Mouse (Mus musculus) liver, embryonic 11.5 days (tissue): ENCODE data around the gene Slc4a3. TPM values are rescaled to one million over a fixed set of nuclear protein-coding genes. Genes with fewer than 3 reads are reported as not detected.

Source experiments
- ATAC-seq: fragments of 200-750 bp; cut with Nextera tagmentation; replicated peaks from 2 replicates; pipeline ENCODE4 v1.8.0; 2017; ENCODE audit warnings: moderate number of reproducible peaks, mild to moderate bottlenecking, moderate TSS enrichment, moderate library complexity; ENCODE audit not compliant: low FRiP score
- DNase-seq: peaks from one replicate; pipeline ENCODE4 v3.0.0-alpha.2; 2017; ENCODE audit warnings: low spot score
- H3K27ac ChIP-seq: fragments of 300-500 bp; sonication (generic); 2 replicates; pipeline ENCODE4 v1.5.1; 2014; ENCODE audit warnings: mild to moderate bottlenecking, low read depth, low read length, control low read depth
- H3K27me3 ChIP-seq: fragments of 300-500 bp; sonication (generic); replicated peaks from 2 replicates; pipeline ENCODE4 v1.6.1; 2014; ENCODE audit warnings: low read length, mixed read lengths; ENCODE audit not compliant: control insufficient read depth, insufficient read depth
- H3K36me3 ChIP-seq: fragments of 300-500 bp; sonication (generic); 2 replicates; pipeline ENCODE4 v1.6.1; 2014; ENCODE audit warnings: mild to moderate bottlenecking, low read length, moderate library complexity, mixed read lengths; ENCODE audit not compliant: control insufficient read depth, insufficient read depth
- H3K4me1 ChIP-seq: fragments of 300-500 bp; sonication (generic); replicated peaks from 2 replicates; pipeline ENCODE4 v1.6.1; 2014; ENCODE audit warnings: low read length, mixed read lengths; ENCODE audit not compliant: control insufficient read depth, insufficient read depth
- H3K4me2 ChIP-seq: fragments of 300-500 bp; sonication (generic); 2 replicates; pipeline ENCODE4 v1.6.1; 2014; ENCODE audit warnings: mild to moderate bottlenecking, control low read depth, moderate library complexity
- H3K4me3 ChIP-seq: fragments of 300-500 bp; sonication (generic); 2 replicates; pipeline ENCODE4 v1.5.1; 2014; ENCODE audit warnings: low read depth, low read length, control low read depth
- H3K9ac ChIP-seq: fragments of 300-500 bp; sonication (generic); 2 replicates; pipeline ENCODE4 v1.6.1; 2014; ENCODE audit warnings: low read depth, low read length, control low read depth
- H3K9me3 ChIP-seq: fragments of 300-500 bp; sonication (generic); 2 replicates; pipeline ENCODE4 v1.6.1; 2016; ENCODE audit warnings: low read length, inconsistent platforms, mixed read lengths; ENCODE audit not compliant: control insufficient read depth
- WGBS: fragments of 180-500 bp; shearing (Covaris S2); extraction: QIAGEN DNeasy Blood & Tissue Kit; methylation state at CpG from one replicate; pipeline ENCODE4 v1.1.7; 2014; 5-methylcytosine and 5-hydroxymethylcytosine counted together
- polyA plus RNA-seq: library from polyadenylated mRNA; unstranded; fragments of >200 nt; fragmentation: Nextera tagmentation; extraction: Ambion mirVana; gene quantifications from 2 replicates; pipeline ENCODE4 v1.2.1, GENCODE M21; 2014

The Slc4a3 gene
- polyA plus RNA-seq, 1 experiment from 2014 or later, result 5.4 TPM

GRCm38 (mm10) chr1:75533325-75534252 is 12.5 kb upstream of the Slc4a3 start:
- Histone ChIP-seq H3K4me1 (no peaks in the 10 kb centered on the region), H3K4me3 (no peak overlapping the region), H3K4me2 (no peak overlapping the region), H3K27ac (no peak overlapping the region), H3K9me3 (no peaks in the 10 kb centered on the region), H3K9ac (no peak overlapping the region), H3K27me3 (no peaks in the 10 kb centered on the region), H3K36me3 (peaks cover 14% of the 10 kb centered on the region; the same call in 1 of the 2 replicates)
- ATAC-seq, result no peak
- no peak for DNase-seq
- WGBS, result 86% methylated on average over 19 of the region's 19 CpGs

DNA sequence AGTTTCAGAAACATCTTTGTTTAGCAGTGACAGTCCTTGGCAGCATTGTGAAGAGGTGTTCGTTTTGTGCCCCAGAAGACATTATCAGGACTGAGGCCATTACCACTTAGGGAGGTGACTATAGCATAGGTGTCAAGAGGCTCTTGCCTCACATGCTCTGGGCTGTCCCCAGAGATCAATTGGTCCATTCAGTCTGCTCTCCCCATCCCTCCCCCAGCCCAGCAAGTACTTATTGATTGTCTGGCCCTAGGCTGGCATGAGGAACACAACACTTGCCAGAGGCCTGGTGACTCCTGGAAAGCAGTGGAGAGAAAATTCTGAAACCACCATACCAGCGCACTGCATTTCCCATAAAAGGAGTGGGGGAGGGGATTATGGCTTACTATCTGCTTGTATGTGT is 8.5 kb upstream of the Slc4a3 start:
- Histone ChIP-seq H3K36me3 (peaks cover 14% of the 10 kb centered on the region; the same call in 1 of the 2 replicates), H3K9ac (no peak overlapping the region), H3K4me2 (no peak overlapping the region), H3K4me3 (no peak overlapping the region), H3K4me1 (no peaks in the 10 kb centered on the region), H3K9me3 (no peaks in the 10 kb centered on the region), H3K27ac (no peak overlapping the region), H3K27me3 (no peaks in the 10 kb centered on the region)
- 69% methylated on average over 2 of the region's 2 CpGs for WGBS
- DNase-seq (no peak), ATAC-seq (no peak)

GRCm38 (mm10) chr1:75538597-75539190 is 7.4 kb upstream of the Slc4a3 start:
- Histone ChIP-seq H3K4me3 (no peak overlapping the region), H3K27me3 (no peaks in the 10 kb centered on the region), H3K9ac (no peak overlapping the region), H3K9me3 (no peaks in the 10 kb centered on the region), H3K4me2 (no peak overlapping the region), H3K36me3 (peaks cover 14% of the 10 kb centered on the region; the same call in 1 of the 2 replicates), H3K4me1 (no peaks in the 10 kb centered on the region), H3K27ac (no peak overlapping the region)
- WGBS, result 75% methylated on average over 9 of the region's 9 CpGs
- ATAC-seq, result no peak
- DNase-seq, result no peak

DNA sequence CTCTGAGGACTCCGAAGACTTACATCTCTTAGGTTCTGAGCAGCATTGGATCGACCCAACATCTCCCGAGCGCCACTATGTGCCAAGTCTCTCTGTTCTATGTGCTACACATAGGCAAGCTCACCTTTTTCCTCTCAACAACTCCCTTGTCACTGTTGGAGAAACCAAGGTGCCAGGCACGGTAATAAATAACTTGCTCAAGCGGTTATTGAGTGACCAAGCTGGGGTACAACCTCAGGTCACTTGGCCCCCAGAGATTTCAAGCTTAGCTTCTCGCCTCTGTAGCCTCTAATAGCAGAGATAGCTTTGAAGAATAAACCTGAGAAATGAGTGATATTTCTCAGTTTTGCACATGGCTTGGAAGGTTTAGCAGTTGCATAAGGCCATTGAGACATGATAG is 4.6 kb upstream of the Slc4a3 start:
- WGBS, result 80% methylated on average over 7 of the region's 7 CpGs

GRCm38 (mm10) chr1:75544351-75544750 is 1.7 kb upstream of the Slc4a3 start:
- ATAC-seq (no peak), DNase-seq (no peak)
- H3K4me3 ChIP-seq, result no peak overlapping the region
- no peaks in the 10 kb centered on the region for H3K36me3 ChIP-seq
- H3K27ac ChIP-seq, result no peak overlapping the region
- H3K4me1 ChIP-seq, result no peaks in the 10 kb centered on the region
- H3K9me3 ChIP-seq, result no peaks in the 10 kb centered on the region
- H3K27me3 ChIP-seq, result peaks cover 23% of the 10 kb centered on the region
- no peak overlapping the region for H3K4me2 ChIP-seq
- WGBS, result 85% methylated on average over 6 of the region's 6 CpGs
- no peak overlapping the region for H3K9ac ChIP-seq

More for the DNA sequence above, 4.6 kb upstream of the Slc4a3 start:
- Histone ChIP-seq H3K4me3 (no peak overlapping the region), H3K4me1 (no peaks in the 10 kb centered on the region), H3K9ac (no peak overlapping the region), H3K27ac (no peak overlapping the region), H3K36me3 (peaks cover 4% of the 10 kb centered on the region; the same call in 1 of the 2 replicates), H3K4me2 (no peak overlapping the region), H3K9me3 (no peaks in the 10 kb centered on the region), H3K27me3 (peaks cover 14% of the 10 kb centered on the region)
- no peak for DNase-seq
- no peak for ATAC-seq

DNA sequence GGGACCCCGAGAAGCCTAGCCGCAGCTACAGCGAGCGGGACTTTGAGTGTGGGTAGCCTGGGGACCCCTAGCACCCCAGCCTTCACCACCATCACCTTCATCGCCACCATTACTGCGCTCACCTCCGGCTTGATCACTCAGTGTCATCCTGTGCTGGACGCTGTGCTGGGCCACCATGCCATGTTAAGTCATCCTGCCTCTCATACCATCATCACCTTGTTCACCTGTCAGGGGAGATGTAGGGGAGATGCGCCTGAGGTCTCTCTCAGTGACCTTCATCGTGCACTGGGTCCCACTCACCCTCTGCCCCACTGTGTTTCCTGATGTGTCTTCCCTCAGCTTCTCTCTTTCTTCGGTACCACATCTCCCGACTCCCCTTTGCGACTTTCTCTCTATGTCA is 1.3 kb downstream of the Slc4a3 start:
- Histone ChIP-seq H3K9me3 (no peaks in the 10 kb centered on the region), H3K4me3 (no peak overlapping the region), H3K36me3 (peaks cover 5% of the 10 kb centered on the region), H3K27ac (no peak overlapping the region), H3K4me2 (no peak overlapping the region; the same call in 1 of the 2 replicates), H3K27me3 (peaks cover 26% of the 10 kb centered on the region), H3K4me1 (no peaks in the 10 kb centered on the region), H3K9ac (no peak overlapping the region)
- DNase-seq (no peak), ATAC-seq (no peak)
- 91% methylated on average over 13 of the region's 13 CpGs for WGBS

DNA sequence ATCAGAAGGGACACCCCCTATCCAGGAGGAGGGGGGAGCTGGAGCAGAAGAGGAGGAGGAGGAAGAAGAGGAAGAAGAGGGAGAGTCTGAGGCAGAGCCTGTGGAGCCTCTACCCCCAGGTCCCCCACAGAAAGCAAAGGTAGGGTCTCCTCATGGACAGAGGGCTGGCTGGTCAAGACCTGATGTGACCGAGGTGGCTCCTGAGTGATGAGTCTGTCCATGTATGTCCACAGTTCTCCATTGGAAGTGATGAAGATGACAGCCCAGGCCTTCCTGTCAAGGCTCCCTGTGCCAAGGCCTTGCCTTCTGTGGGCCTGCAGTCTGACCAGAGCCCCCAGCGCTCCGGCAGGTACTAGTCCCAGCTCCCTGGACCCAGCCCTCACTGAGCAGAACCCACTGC is 2.0 kb downstream of the Slc4a3 start:
- ATAC-seq, result no peak
- WGBS, result 94% methylated on average over 3 of the region's 3 CpGs
- Histone ChIP-seq H3K27ac (no peak overlapping the region), H3K4me2 (no peak overlapping the region), H3K4me3 (no peak overlapping the region), H3K36me3 (peaks cover 8% of the 10 kb centered on the region), H3K4me1 (no peaks in the 10 kb centered on the region), H3K9ac (no peak overlapping the region), H3K27me3 (peaks cover 26% of the 10 kb centered on the region), H3K9me3 (no peaks in the 10 kb centered on the region)
- no peak for DNase-seq

- Histone ChIP-seq H3K4me2 (no peak overlapping the region), H3K27ac (no peak overlapping the region), H3K9me3 (no peaks in the 10 kb centered on the region), H3K4me3 (no peak overlapping the region), H3K36me3 (peaks cover 8% of the 10 kb centered on the region), H3K27me3 (peaks cover 26% of the 10 kb centered on the region), H3K4me1 (no peaks in the 10 kb centered on the region), H3K9ac (no peak overlapping the region)
- ATAC-seq (no peak), DNase-seq (no peak)
- 79% methylated on average over 17 of the region's 17 CpGs for WGBS
Observed at GRCm38 (mm10) chr1:75548871-75549270, 2.8 kb downstream of the Slc4a3 start.
